Mouse (Mus musculus): ENCODE results near the gene Skp1a.

The Skp1a gene

GRCm38 (mm10) chr11:52253674-52254375 lies 22.0 kb downstream of the Skp1a start:
- DNase-seq (ENCODE audit: low spot score): peak; percentile 88

GRCm38 (mm10) chr11:52255077-52255476 lies 23.3 kb downstream of the Skp1a start:
- DNase-seq (ENCODE audit: low spot score): no peak

GRCm38 (mm10) chr11:52257376-52257775 lies 25.6 kb downstream of the Skp1a start:
- no peak for DNase-seq (ENCODE audit: low spot score)

GRCm38 (mm10) chr11:52258711-52259110 lies 26.9 kb downstream of the Skp1a start:
- DNase-seq (ENCODE audit: low spot score): no peak

- no peak for DNase-seq (ENCODE audit: low spot score)
Observed at GRCm38 (mm10) chr11:52260878-52261277, 29.1 kb downstream of the Skp1a start.

GRCm38 (mm10) chr11:52261937-52262336 lies 30.1 kb downstream of the Skp1a start:
- DNase-seq (ENCODE audit: low spot score): peak; percentile 81

GRCm38 (mm10) chr11:52262338-52262737 lies 30.5 kb downstream of the Skp1a start:
- DNase-seq (ENCODE audit: low spot score): no peak

GRCm38 (mm10) chr11:52264871-52265270 lies 33.1 kb downstream of the Skp1a start:
- no peak for DNase-seq (ENCODE audit: low spot score)

- DNase-seq (ENCODE audit: low spot score): no peak
Observed at GRCm38 (mm10) chr11:52265616-52266307, 34.0 kb downstream of the Skp1a start.

- no peak for DNase-seq (ENCODE audit: low spot score)
Observed at GRCm38 (mm10) chr11:52267271-52267670, 35.5 kb downstream of the Skp1a start.

GRCm38 (mm10) chr11:52268104-52268835 lies 36.5 kb downstream of the Skp1a start:
- no peak for DNase-seq (ENCODE audit: low spot score)

- no peak for DNase-seq (ENCODE audit: low spot score)
Observed at GRCm38 (mm10) chr11:52269841-52270240, 38.0 kb downstream of the Skp1a start.

- DNase-seq (ENCODE audit: low spot score): no peak
Observed at GRCm38 (mm10) chr11:52271765-52272495, 40.1 kb downstream of the Skp1a start.

- DNase-seq (ENCODE audit: low spot score): no peak
Observed at GRCm38 (mm10) chr11:52272619-52273018, 40.8 kb downstream of the Skp1a start.

GRCm38 (mm10) chr11:52273183-52273941 lies 41.6 kb downstream of the Skp1a start:
- DNase-seq (ENCODE audit: low spot score): peak; percentile 30

- DNase-seq (ENCODE audit: low spot score): no peak
Observed at GRCm38 (mm10) chr11:52273942-52274330, 42.1 kb downstream of the Skp1a start.

GRCm38 (mm10) chr11:52274456-52275112 lies 42.8 kb downstream of the Skp1a start:
- DNase-seq (ENCODE audit: low spot score): no peak

GRCm38 (mm10) chr11:52275366-52275765 lies 43.6 kb downstream of the Skp1a start:
- no peak for DNase-seq (ENCODE audit: low spot score)

- no peak for DNase-seq (ENCODE audit: low spot score)
Observed at GRCm38 (mm10) chr11:52275774-52276555, 44.2 kb downstream of the Skp1a start.

GRCm38 (mm10) chr11:52276961-52277391 lies 45.2 kb downstream of the Skp1a start:
- DNase-seq (ENCODE audit: low spot score): no peak

Measured in MN1 (cell line).